Comparison of ENCODE assay signal across 9 mouse cellular contexts in the genomic region with DNA sequence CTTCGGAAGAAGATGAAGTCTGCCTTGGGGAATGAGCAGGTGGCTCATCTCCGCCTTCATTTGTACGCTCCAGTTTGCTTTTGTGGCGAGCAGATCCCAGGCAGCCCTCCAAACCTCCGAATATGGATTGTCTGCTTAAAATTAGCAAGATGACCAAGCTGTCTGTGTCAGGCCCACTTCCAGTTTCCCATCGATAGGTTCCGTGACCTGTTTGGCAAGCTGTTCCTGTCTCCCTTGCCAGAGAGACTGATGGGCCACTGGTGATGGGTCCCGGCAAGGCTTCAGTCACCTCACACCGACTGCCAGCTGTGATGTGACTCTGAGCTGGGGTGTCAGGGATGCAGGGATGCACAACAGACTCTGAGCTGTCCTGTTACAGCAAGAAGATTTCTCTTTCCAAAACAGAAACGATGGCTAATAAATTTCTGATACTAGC.
DNase-seq lines count a peak whose midpoint lies in the region; ATAC-seq and TF ChIP-seq lines count a peak whose summit lies in the region.
"Had no signal": no experiment of that assay in that cellular context is flagged by ENCODE, and none has a peak within 500 bp of the region (broad histone marks: within the 10 kb centered on the region; RNA-seq: fewer than 3 reads in every experiment).

No protein-coding gene starts in this region.

- peak; percentile 17 for DNase-seq in midbrain, embryonic 14.5 days
- DNase-seq in forebrain, postnatal 0 days = peak; percentile 37
- peak; percentile 34 for DNase-seq in layer of hippocampus, adult 11-12 months (ENCODE audit: low spot score)
- DNase-seq in lung, postnatal 14 days = peak; percentile 64
- DNase-seq in urinary bladder, postnatal 36 days (ENCODE audit: low spot score in 2 of 2) = peak; percentile 26 to 38
- no peak for DNase-seq in liver

- no peak overlapping the region for H3K4me2 ChIP-seq in midbrain, embryonic 14.5 days (ENCODE audit: low read length)
- H3K4me2 ChIP-seq in midbrain, embryonic 15.5 days = no peak overlapping the region
- H3K4me2 ChIP-seq in forebrain, postnatal 0 days (ENCODE audit: low read depth) = no peak overlapping the region

- 0 out of 2 replicates have a peak, but pooled peaks cover 7% of the 10 kb centered on the region for H3K4me1 ChIP-seq in midbrain, embryonic 14.5 days (ENCODE audit: control insufficient read depth, insufficient read depth, low read length)
- peaks cover 6% of the 10 kb centered on the region; the same call in 1 of the 2 replicates for H3K4me1 ChIP-seq in midbrain, embryonic 15.5 days
- no peaks in the 10 kb centered on the region for H3K4me1 ChIP-seq in forebrain, postnatal 0 days (ENCODE audit: insufficient read depth)

- H3K9me3 ChIP-seq in midbrain, embryonic 14.5 days (ENCODE audit: control insufficient read depth, low read length) = no peaks in the 10 kb centered on the region
- no peaks in the 10 kb centered on the region for H3K9me3 ChIP-seq in midbrain, embryonic 15.5 days
- H3K9me3 ChIP-seq in forebrain, postnatal 0 days (ENCODE audit: low read length) = no peaks in the 10 kb centered on the region

- 70% methylated on average over 10 of the region's 10 CpGs for WGBS in midbrain, embryonic 14.5 days
- 69% methylated on average over 10 of the region's 10 CpGs for WGBS in midbrain, embryonic 15.5 days
- 39% methylated on average over 10 of the region's 10 CpGs for WGBS in forebrain, postnatal 0 days

- no peak overlapping the region for H3K27ac ChIP-seq in midbrain, embryonic 14.5 days (replicated peaks; ENCODE audit: low read depth, low read length)
- no peak overlapping the region for H3K27ac ChIP-seq in midbrain, embryonic 15.5 days
- no peak overlapping the region for H3K27ac ChIP-seq in forebrain, postnatal 0 days (ENCODE audit: low read depth, low read length)
- H3K27ac ChIP-seq: liver, embryonic 14.5 days had no signal

- no peak for TF ChIP-seq CTCF in forebrain, postnatal 0 days (IDR thresholded peaks at IDR 0.05; ENCODE audit: low read depth)

- H3K9ac ChIP-seq in midbrain, embryonic 14.5 days (replicated peaks; ENCODE audit: low read length) = no peak overlapping the region
- H3K9ac ChIP-seq in midbrain, embryonic 15.5 days = no peak overlapping the region
- no peak overlapping the region for H3K9ac ChIP-seq in forebrain, postnatal 0 days
- H3K9ac ChIP-seq: liver, embryonic 14.5 days had no signal

- no peak for ATAC-seq in midbrain, embryonic 14.5 days (ENCODE audit: low FRiP score, low TSS enrichment)
- ATAC-seq in midbrain, embryonic 15.5 days (replicated peaks) = no peak
- ATAC-seq in forebrain, postnatal 0 days = no peak
- ATAC-seq in frontal cortex, adult (ENCODE audit: low TSS enrichment) = no peak

- no peaks in the 10 kb centered on the region for H3K36me3 ChIP-seq in midbrain, embryonic 14.5 days (ENCODE audit: control insufficient read depth, insufficient read depth, low read length)
- no peaks in the 10 kb centered on the region for H3K36me3 ChIP-seq in midbrain, embryonic 15.5 days (replicated peaks)
- H3K36me3 ChIP-seq in forebrain, postnatal 0 days (ENCODE audit: insufficient read depth) = no peaks in the 10 kb centered on the region

- H3K27me3 ChIP-seq in midbrain, embryonic 14.5 days (ENCODE audit: control insufficient read depth, insufficient read depth, low read length) = no peaks in the 10 kb centered on the region
- H3K27me3 ChIP-seq in midbrain, embryonic 15.5 days (replicated peaks) = no peaks in the 10 kb centered on the region
- H3K27me3 ChIP-seq in forebrain, postnatal 0 days (ENCODE audit: insufficient read depth, low read length) = no peaks in the 10 kb centered on the region

- H3K4me3 ChIP-seq in midbrain, embryonic 14.5 days (replicated peaks; ENCODE audit: low read depth, low read length) = no peak overlapping the region
- no peak overlapping the region for H3K4me3 ChIP-seq in midbrain, embryonic 15.5 days
- H3K4me3 ChIP-seq in forebrain, postnatal 0 days (ENCODE audit: low read depth, low read length) = no peak overlapping the region
